ENCODE assay signal across 8 mouse cellular contexts in genomic region chr7:133775796-133776625, GRCm38 (mm10). TPM values are rescaled to one million over a fixed set of nuclear protein-coding genes. Genes with fewer than 3 reads are reported as not detected.
A peak's percentile ranks its signal among the peaks of the same experiment; 100 is the strongest.
DNase-seq lines count a peak whose midpoint lies in the region; ATAC-seq and TF ChIP-seq lines count a peak whose summit lies in the region.
"Had no signal": no experiment of that assay in that cellular context is flagged by ENCODE, and none has a peak within 500 bp of the region (broad histone marks: within the 10 kb centered on the region; RNA-seq: fewer than 3 reads in every experiment).

No protein-coding gene starts in this region.

- peaks cover 15% of the 10 kb centered on the region for H3K4me1 ChIP-seq in intestine, embryonic 15.5 days (replicated peaks)
- H3K4me1 ChIP-seq in lung, embryonic 15.5 days = peaks cover 10% of the 10 kb centered on the region; the same call in 1 of the 2 replicates

- peak overlapping the region; percentile 97 for H3K27ac ChIP-seq in gastrocnemius, adult 2 months
- peak overlapping the region; percentile 68 for H3K27ac ChIP-seq in intestine, embryonic 15.5 days
- no peak overlapping the region for H3K27ac ChIP-seq in lung, embryonic 15.5 days

- H3K9me3 ChIP-seq in intestine, embryonic 15.5 days = no peaks in the 10 kb centered on the region
- no peaks in the 10 kb centered on the region for H3K9me3 ChIP-seq in lung, embryonic 15.5 days

- DNase-seq in thymus, postnatal 0 days (ENCODE audit: low spot score) = peak; percentile 2
- DNase-seq in thymus, adult 18-20 months = no peak
- DNase-seq in adrenal gland, postnatal 36 days = peak; percentile 51 to 62
- no peak for DNase-seq in gastrocnemius, adult 2 months
- DNase-seq in right cerebral cortex, postnatal 14 days = peak; percentile 45

- WGBS in intestine, embryonic 15.5 days = 5% methylated on average over 38 of the region's 38 CpGs
- WGBS in lung, embryonic 15.5 days = 5% methylated on average over 36 of the region's 38 CpGs

- peak overlapping the region; percentile 76 for H3K4me3 ChIP-seq in gastrocnemius, adult 2 months
- H3K4me3 ChIP-seq in intestine, embryonic 15.5 days (replicated peaks) = peak overlapping the region; percentile 79
- H3K4me3 ChIP-seq in lung, embryonic 15.5 days = peak overlapping the region; percentile 62

- intact Hi-C loops in gastrocnemius, adult 2 months (cut with DNase I) = loop anchor here (2.0 kb wide), 1 partner anchor 67 kb away; the partner anchor contains the start of gene Bccip

- H3K36me3 ChIP-seq in intestine, embryonic 15.5 days = no peaks in the 10 kb centered on the region
- no peaks in the 10 kb centered on the region for H3K36me3 ChIP-seq in lung, embryonic 15.5 days

- ATAC-seq in intestine, embryonic 15.5 days = peak; percentile 23
- no peak for ATAC-seq in lung, embryonic 15.5 days (ENCODE audit: borderline replicate concordance, extremely low read depth, low FRiP score, low TSS enrichment)

- no peak; the same call in 1 of the 2 replicates for TF ChIP-seq CTCF in gastrocnemius, adult 2 months (IDR thresholded peaks at IDR 0.05)

- H3K9ac ChIP-seq in intestine, embryonic 15.5 days = peak overlapping the region; percentile 73
- H3K9ac ChIP-seq in lung, embryonic 15.5 days = peak overlapping the region; percentile 63

- peak overlapping the region; percentile 86 for H3K4me2 ChIP-seq in intestine, embryonic 15.5 days (replicated peaks)
- peak overlapping the region; percentile 84 for H3K4me2 ChIP-seq in lung, embryonic 15.5 days

- H3K27me3 ChIP-seq in intestine, embryonic 15.5 days (replicated peaks) = no peaks in the 10 kb centered on the region
- 0 out of 2 replicates have a peak, but pooled peaks cover 3% of the 10 kb centered on the region for H3K27me3 ChIP-seq in lung, embryonic 15.5 days

RNA-seq across cellular contexts. Expression of gene Fank1, which starts 0.7 kb away (rescaled TPM):
- 0.23 and 0.33 TPM in 2 replicates for polyA plus RNA-seq in thymus, postnatal 0 days (2015; fragmentation: Nextera tagmentation; extraction: Ambion mirVana)
- total RNA-seq in adrenal gland, postnatal 36 days (2021) = under 1 TPM in 1 of 2 experiments, not detected in 1; 0.50 TPM
- not detected for total RNA-seq in gastrocnemius, adult 2 months (2021)
- polyA plus RNA-seq in intestine, embryonic 15.5 days (2015; fragmentation: Nextera tagmentation; extraction: Ambion mirVana) = 0.83 and 1.1 TPM in 2 replicates
- polyA plus RNA-seq in lung, embryonic 15.5 days (2015; fragmentation: Nextera tagmentation; extraction: Ambion mirVana) = 1.5 and 1.7 TPM in 2 replicates
- total RNA-seq: gastrocnemius, adult 8-10 months had no signal

RNA-seq across cellular contexts. Expression of gene Dhx32, which starts 6.5 kb away (rescaled TPM):
- 23.3 and 23.7 TPM in 2 replicates for polyA plus RNA-seq in thymus, postnatal 0 days (2015; fragmentation: Nextera tagmentation; extraction: Ambion mirVana)
- 10 to 100 TPM; 57.7 to 62.5 TPM for total RNA-seq in adrenal gland, postnatal 36 days (2021)
- total RNA-seq in gastrocnemius, adult 2 months (2021) = 10 to 100 TPM; 33.7 to 50.1 TPM
- polyA plus RNA-seq in intestine, embryonic 15.5 days (2015; fragmentation: Nextera tagmentation; extraction: Ambion mirVana) = 76.2 and 77.3 TPM in 2 replicates
- 26.4 and 27.7 TPM in 2 replicates for polyA plus RNA-seq in lung, embryonic 15.5 days (2015; fragmentation: Nextera tagmentation; extraction: Ambion mirVana)

Comparison
In these comparisons a context has a peak if more than half of its experiments do, and no peak if none do; other contexts are left out.
1. DNase-seq: peak in thymus, postnatal 0 days (single experiment), adrenal gland, postnatal 36 days (2 of 2) and right cerebral cortex, postnatal 14 days (single experiment); none in thymus, adult 18-20 months (0 of 2) and gastrocnemius, adult 2 months (single experiment).
2. Peak in every context shown above with its lines, with median percentiles within 50 percentile points of each other: H3K4me3 ChIP-seq.